8 mouse cellular contexts compared by ENCODE assay signal in genomic region chr1:166048230-166048911, GRCm38 (mm10). TPM values are rescaled to one million over a fixed set of nuclear protein-coding genes. Genes with fewer than 3 reads are reported as not detected.
DNase-seq lines count a peak whose midpoint lies in the region; ATAC-seq and TF ChIP-seq lines count a peak whose summit lies in the region.

No protein-coding gene starts in this region.

- WGBS in heart, embryonic 11.5 days (ENCODE audit: insufficient replicate concordance) = 2% methylated on average over 23 of the region's 23 CpGs
- WGBS in forebrain, embryonic 10.5 days = 1% methylated on average over 23 of the region's 23 CpGs
- WGBS in kidney, postnatal 0 days = 1% methylated on average over 23 of the region's 23 CpGs
- whole genome bisulfite sequencing in midbrain, embryonic 11.5 days = under 1% methylated on average over 23 of the region's 23 CpGs

- H3K4me2 ChIP-seq in heart, embryonic 11.5 days = peak overlapping the region; percentile 71
- H3K4me2 ChIP-seq in kidney, postnatal 0 days (ENCODE audit: low read length) = peak overlapping the region; percentile 90
- H3K4me2 ChIP-seq in midbrain, embryonic 11.5 days = peak overlapping the region; percentile 72

- no peak for ATAC-seq in heart, embryonic 11.5 days (replicated peaks; ENCODE audit: insufficient number of reproducible peaks, low FRiP score, low TSS enrichment)
- no peak for ATAC-seq in kidney, postnatal 0 days (replicated peaks; ENCODE audit: low FRiP score, low read depth)
- ATAC-seq in midbrain, embryonic 11.5 days (ENCODE audit: low FRiP score) = no peak

- H3K4me3 ChIP-seq in heart, embryonic 11.5 days (ENCODE audit: low read depth, low read length) = peak overlapping the region; percentile 53
- H3K4me3 ChIP-seq in ES-Bruce4 (ENCODE audit: low read depth, low read length) = peak overlapping the region; percentile 8
- peak overlapping the region; percentile 61 for H3K4me3 ChIP-seq in forebrain, embryonic 10.5 days
- peak overlapping the region; percentile 29 for H3K4me3 ChIP-seq in kidney, postnatal 0 days (replicated peaks; ENCODE audit: low read depth, low read length)
- H3K4me3 ChIP-seq in midbrain, embryonic 11.5 days (ENCODE audit: low read depth, low read length) = peak overlapping the region; percentile 36

- peaks cover 3% of the 10 kb centered on the region; the same call in 1 of the 2 replicates for H3K27me3 ChIP-seq in heart, embryonic 11.5 days (ENCODE audit: control insufficient read depth, insufficient read depth, low read length)
- H3K27me3 ChIP-seq in ES-Bruce4 (ENCODE audit: control insufficient read depth, insufficient read depth, low read length, poor library complexity, severe bottlenecking) = no peaks in the 10 kb centered on the region; the same call in 1 of the 2 replicates
- H3K27me3 ChIP-seq in forebrain, embryonic 10.5 days (ENCODE audit: poor library complexity, severe bottlenecking) = peaks cover 40% of the 10 kb centered on the region
- no peaks in the 10 kb centered on the region for H3K27me3 ChIP-seq in kidney, postnatal 0 days (ENCODE audit: insufficient read depth, low read length)
- peaks cover 8% of the 10 kb centered on the region; the same call in 1 of the 2 replicates for H3K27me3 ChIP-seq in midbrain, embryonic 11.5 days (ENCODE audit: control insufficient read depth, insufficient read depth, low read length)

- peak overlapping the region; percentile 44 for H3K9ac ChIP-seq in heart, embryonic 11.5 days (ENCODE audit: low read depth, low read length)
- H3K9ac ChIP-seq in ES-Bruce4 (ENCODE audit: low read depth, poor library complexity, severe bottlenecking) = no peak overlapping the region
- H3K9ac ChIP-seq in kidney, postnatal 0 days (ENCODE audit: low read depth, low read length) = peak overlapping the region; percentile 13; the same call in 1 of the 2 replicates
- H3K9ac ChIP-seq in midbrain, embryonic 11.5 days (ENCODE audit: low read length) = peak overlapping the region; percentile 43

- peaks cover 20% of the 10 kb centered on the region for H3K4me1 ChIP-seq in heart, embryonic 11.5 days (ENCODE audit: control insufficient read depth, insufficient read depth, low read length)
- H3K4me1 ChIP-seq in ES-Bruce4 (ENCODE audit: control insufficient read depth, insufficient read depth, low read length) = no peaks in the 10 kb centered on the region
- peaks cover 74% of the 10 kb centered on the region for H3K4me1 ChIP-seq in forebrain, embryonic 10.5 days
- H3K4me1 ChIP-seq in kidney, postnatal 0 days (replicated peaks; ENCODE audit: insufficient read depth, low read length) = peaks cover 1% of the 10 kb centered on the region; the same call in 1 of the 2 replicates
- peaks cover 45% of the 10 kb centered on the region for H3K4me1 ChIP-seq in midbrain, embryonic 11.5 days (ENCODE audit: control insufficient read depth, insufficient read depth, low read length)

- no peak for DNase-seq in heart, postnatal 4 days
- DNase-seq in forebrain, embryonic 10.5 days (ENCODE audit: extremely low spot score, low spot score) = peak; percentile 55
- DNase-seq in kidney, postnatal 0 days (ENCODE audit: low spot score) = peak; percentile 39
- DNase-seq in midbrain, embryonic 11.5 days (ENCODE audit: low spot score, missing footprints) = peak; percentile 97
- peak; percentile 29 for DNase-seq in thymus, postnatal 14 days
- no peak for DNase-seq in cerebellum, adult 11-12 months

- H3K9me3 ChIP-seq in heart, embryonic 11.5 days (replicated peaks; ENCODE audit: control insufficient read depth, low read length) = no peaks in the 10 kb centered on the region
- H3K9me3 ChIP-seq in ES-Bruce4 (replicated peaks; ENCODE audit: control insufficient read depth, insufficient read depth, low read length, poor library complexity, severe bottlenecking) = no peaks in the 10 kb centered on the region
- H3K9me3 ChIP-seq in forebrain, embryonic 10.5 days = no peaks in the 10 kb centered on the region
- H3K9me3 ChIP-seq in kidney, postnatal 0 days (replicated peaks; ENCODE audit: low read length) = no peaks in the 10 kb centered on the region
- no peaks in the 10 kb centered on the region for H3K9me3 ChIP-seq in midbrain, embryonic 11.5 days (ENCODE audit: control insufficient read depth, low read length)

- TF ChIP-seq EP300 in ES-Bruce4 (IDR thresholded peaks at IDR 0.05; ENCODE audit: insufficient read depth, low read depth, low read length) = no peak

- no peak for TF ChIP-seq POLR2A in ES-Bruce4 (IDR thresholded peaks at IDR 0.05; ENCODE audit: insufficient read depth, low read length)

- no peaks in the 10 kb centered on the region for H3K36me3 ChIP-seq in heart, embryonic 11.5 days (ENCODE audit: control insufficient read depth, insufficient read depth, low read length)
- no peaks in the 10 kb centered on the region for H3K36me3 ChIP-seq in ES-Bruce4 (ENCODE audit: control insufficient read depth, insufficient read depth, low read length, poor library complexity, severe bottlenecking)
- H3K36me3 ChIP-seq in forebrain, embryonic 10.5 days (replicated peaks) = no peaks in the 10 kb centered on the region
- H3K36me3 ChIP-seq in kidney, postnatal 0 days (ENCODE audit: insufficient read depth, low read length) = no peaks in the 10 kb centered on the region
- no peaks in the 10 kb centered on the region for H3K36me3 ChIP-seq in midbrain, embryonic 11.5 days (ENCODE audit: control insufficient read depth, insufficient read depth, low read length)

- H3K27ac ChIP-seq in heart, embryonic 11.5 days (ENCODE audit: low read depth, low read length) = no peak overlapping the region
- H3K27ac ChIP-seq in ES-Bruce4 (ENCODE audit: insufficient read depth, low read length) = no peak overlapping the region
- H3K27ac ChIP-seq in forebrain, embryonic 10.5 days = peak overlapping the region; percentile 86
- no peak overlapping the region for H3K27ac ChIP-seq in kidney, postnatal 0 days
- 0 out of 2 replicates have a peak overlapping the region, but pooled peaks have one; percentile 17 for H3K27ac ChIP-seq in midbrain, embryonic 11.5 days (ENCODE audit: low read depth, low read length)

- TF ChIP-seq CTCF in ES-Bruce4 (IDR thresholded peaks at IDR 0.05; ENCODE audit: low read depth, low read length) = no peak
- TF ChIP-seq CTCF in kidney, postnatal 0 days (IDR thresholded peaks at IDR 0.05; ENCODE audit: low read depth) = no peak

RNA-seq across cellular contexts. Expression of gene Pou2f1, which starts 45.9 kb away (rescaled TPM):
- 16.7 and 17.3 TPM in 2 replicates for polyA plus RNA-seq in heart, embryonic 11.5 days (2014; fragmentation: Nextera tagmentation; extraction: Ambion mirVana)
- 10 to 100 TPM; 15.0 to 18.4 TPM for total RNA-seq in heart, postnatal 4 days (2021)
- 47.7 and 48.4 TPM in 2 replicates for polyA plus RNA-seq in ES-Bruce4 (2011; ENCODE audit: insufficient read depth, insufficient read length, low read depth, missing spikeins)
- polyA plus RNA-seq in forebrain, embryonic 10.5 days (2016; fragmentation: Nextera tagmentation; extraction: Ambion mirVana) = 23.6 and 25.4 TPM in 2 replicates
- polyA plus RNA-seq in kidney, postnatal 0 days (2015; fragmentation: Nextera tagmentation; extraction: Ambion mirVana) = 11.6 and 11.7 TPM in 2 replicates
- 31.3 and 32.1 TPM in 2 replicates for polyA plus RNA-seq in midbrain, embryonic 11.5 days (2014; fragmentation: Nextera tagmentation; extraction: Ambion mirVana)

Comparison
In these comparisons a context has a peak if more than half of its experiments do, and no peak if none do; other contexts are left out.
1. H3K27ac ChIP-seq: peak in forebrain, embryonic 10.5 days (single experiment) and midbrain, embryonic 11.5 days (single experiment); none in heart, embryonic 11.5 days (single experiment), ES-Bruce4 (single experiment) and kidney, postnatal 0 days (single experiment).
2. H3K4me3 ChIP-seq: peak in every context shown above with its lines; median percentile 61 in forebrain, embryonic 10.5 days; 53 in heart, embryonic 11.5 days; 36 in midbrain, embryonic 11.5 days; 29 in kidney, postnatal 0 days; 8 in ES-Bruce4.
3. DNase-seq: peak in forebrain, embryonic 10.5 days (single experiment), kidney, postnatal 0 days (single experiment), midbrain, embryonic 11.5 days (single experiment) and thymus, postnatal 14 days (single experiment); none in heart, postnatal 4 days (single experiment) and cerebellum, adult 11-12 months (single experiment).
4. Peak in every context shown above with its lines, with median percentiles within 50 percentile points of each other: H3K4me2 ChIP-seq.